Mouse (Mus musculus) heart, embryonic 10.5 days (tissue): Measurements from ENCODE around the gene Gli2. TPM values are rescaled to one million over a fixed set of nuclear protein-coding genes. Genes with fewer than 3 reads are reported as not detected.
A peak's percentile ranks its signal among the peaks of the same experiment; 100 is the strongest.

Experiments
- DNase-seq: peaks from one replicate; pipeline ENCODE4 v3.0.0-alpha.2; 2017; ENCODE audit warnings: low spot score
- H3K27ac ChIP-seq: fragments of 300-500 bp; sonication (generic); 2 replicates; pipeline ENCODE4 v1.5.1; 2016; ENCODE audit warnings: mild to moderate bottlenecking
- H3K27me3 ChIP-seq: fragments of 300-500 bp; sonication (generic); 2 replicates; pipeline ENCODE4 v1.6.1; 2016; ENCODE audit warnings: mild to moderate bottlenecking; ENCODE audit not compliant: poor library complexity, insufficient read depth, severe bottlenecking
- H3K36me3 ChIP-seq: fragments of 300-500 bp; sonication (generic); 2 replicates; pipeline ENCODE4 v1.6.1; 2016; ENCODE audit warnings: mild to moderate bottlenecking, moderate library complexity
- H3K4me1 ChIP-seq: fragments of 300-500 bp; sonication (generic); 2 replicates; pipeline ENCODE4 v1.6.1; 2016; ENCODE audit warnings: mild to moderate bottlenecking
- H3K4me3 ChIP-seq: fragments of 300-500 bp; sonication (generic); 2 replicates; pipeline ENCODE4 v1.5.1; 2016; ENCODE audit warnings: mild to moderate bottlenecking, moderate library complexity
- H3K9me3 ChIP-seq: fragments of 300-500 bp; sonication (generic); 2 replicates; pipeline ENCODE4 v1.6.1; 2016; ENCODE audit warnings: mild to moderate bottlenecking, moderate library complexity
- WGBS: fragments of 180-500 bp; shearing (Covaris S2); methylation state at CpG from one replicate; pipeline ENCODE4 v1.1.7; 2016; 5-methylcytosine and 5-hydroxymethylcytosine counted together
- polyA plus RNA-seq: library from polyadenylated mRNA; unstranded; fragments of >200 nt; fragmentation: Nextera tagmentation; extraction: Ambion mirVana; gene quantifications from 2 replicates; pipeline ENCODE4 v1.2.1, GENCODE M21; 2016

Gli2 gene
- polyA plus RNA-seq, 1 experiment from 2014 or later, result 7.5 TPM

- Histone ChIP-seq H3K27ac (no peak overlapping the region), H3K36me3 (no peaks in the 10 kb centered on the region), H3K4me1 (peaks cover 58% of the 10 kb centered on the region), H3K9me3 (no peaks in the 10 kb centered on the region), H3K27me3 (no peaks in the 10 kb centered on the region), H3K4me3 (no peak overlapping the region)
- no peak for DNase-seq
- 38% methylated on average over 7 of the region's 7 CpGs for WGBS
These were observed 72.8 kb downstream of the Gli2 start for GRCm38 (mm10) chr1:118980636-118981035.

GRCm38 (mm10) chr1:118976596-118976995 is 76.8 kb downstream of the Gli2 start:
- Histone ChIP-seq H3K27ac (no peak overlapping the region), H3K9me3 (no peaks in the 10 kb centered on the region), H3K4me3 (no peak overlapping the region), H3K27me3 (no peaks in the 10 kb centered on the region), H3K4me1 (peaks cover 27% of the 10 kb centered on the region), H3K36me3 (peaks cover 16% of the 10 kb centered on the region; the same call in 1 of the 2 replicates)
- WGBS, result 63% methylated on average over 9 of the region's 9 CpGs
- no peak for DNase-seq

DNA sequence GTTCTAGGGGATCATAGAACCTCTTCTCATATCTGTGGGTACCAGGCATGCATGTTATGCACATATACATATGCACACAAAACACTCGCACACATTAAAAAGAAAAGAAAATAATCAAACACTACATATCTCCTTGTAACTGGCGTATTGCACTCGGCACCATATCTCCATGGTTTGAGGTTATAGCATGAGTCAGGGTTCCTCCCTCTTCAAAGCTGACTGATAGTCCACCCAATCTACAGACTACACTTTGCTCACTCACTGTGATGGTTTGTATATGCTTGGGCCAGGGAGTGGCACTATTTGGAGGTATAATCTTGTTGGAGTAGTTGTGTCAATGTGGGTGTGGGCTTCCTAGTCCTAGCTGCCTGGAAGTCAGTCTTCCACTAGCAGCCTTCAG is 78.0 kb downstream of the Gli2 start:
- Histone ChIP-seq H3K4me3 (no peak overlapping the region), H3K9me3 (no peaks in the 10 kb centered on the region), H3K36me3 (peaks cover 25% of the 10 kb centered on the region), H3K4me1 (peaks cover 15% of the 10 kb centered on the region), H3K27me3 (no peaks in the 10 kb centered on the region), H3K27ac (no peak overlapping the region)
- no peak for DNase-seq
- WGBS, result 75% methylated on average over 3 of the region's 3 CpGs

GRCm38 (mm10) chr1:118970068-118970467 is 83.4 kb downstream of the Gli2 start:
- H3K27me3 ChIP-seq, result no peaks in the 10 kb centered on the region
- no peak overlapping the region for H3K4me3 ChIP-seq
- 0 out of 2 replicates have a peak, but pooled peaks cover 2% of the 10 kb centered on the region for H3K9me3 ChIP-seq
- no peak for DNase-seq
- no peak overlapping the region for H3K27ac ChIP-seq
- H3K4me1 ChIP-seq, result peaks cover 4% of the 10 kb centered on the region; the same call in 1 of the 2 replicates
- H3K36me3 ChIP-seq, result peaks cover 30% of the 10 kb centered on the region
- WGBS, result 98% methylated on average over 2 of the region's 3 CpGs

- DNase-seq, result no peak
These were observed 84.0 kb downstream of the Gli2 start for GRCm38 (mm10) chr1:118969409-118969808.

GRCm38 (mm10) chr1:118968661-118969179 is 84.7 kb downstream of the Gli2 start:
- no peak overlapping the region for H3K27ac ChIP-seq

More at GRCm38 (mm10) chr1:118969409-118969808, 84.0 kb downstream of the Gli2 start:
- Histone ChIP-seq H3K27me3 (no peaks in the 10 kb centered on the region), H3K4me3 (no peak overlapping the region), H3K9me3 (0 out of 2 replicates have a peak, but pooled peaks cover 2% of the 10 kb centered on the region), H3K27ac (no peak overlapping the region), H3K36me3 (peaks cover 35% of the 10 kb centered on the region), H3K4me1 (peaks cover 4% of the 10 kb centered on the region; the same call in 1 of the 2 replicates)
- 83% methylated on average over 11 of the region's 11 CpGs for WGBS

DNA sequence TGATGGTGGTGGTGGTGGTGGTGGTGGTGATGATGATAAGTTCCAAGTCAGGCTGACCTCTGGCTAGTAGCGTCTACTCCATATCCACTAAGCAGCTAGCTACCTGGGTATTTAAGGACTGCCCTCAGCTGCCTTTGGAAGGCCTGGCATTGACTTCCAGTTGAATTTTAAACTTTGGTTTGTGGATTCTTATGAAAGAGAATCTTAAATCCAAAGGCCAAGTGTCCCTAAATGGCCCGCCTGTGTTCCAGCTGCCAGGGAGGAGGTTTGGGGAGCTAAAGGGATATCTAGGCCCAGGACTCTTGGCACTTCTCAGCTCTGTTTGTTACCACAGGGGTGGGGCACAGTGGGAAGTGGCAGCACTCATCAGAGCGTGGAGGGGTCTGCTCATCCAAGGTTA is 85.4 kb downstream of the Gli2 start:
- Histone ChIP-seq H3K4me3 (no peak overlapping the region), H3K4me1 (peaks cover 4% of the 10 kb centered on the region; the same call in 1 of the 2 replicates), H3K27me3 (no peaks in the 10 kb centered on the region), H3K36me3 (peaks cover 29% of the 10 kb centered on the region), H3K27ac (no peak overlapping the region), H3K9me3 (0 out of 2 replicates have a peak, but pooled peaks cover 2% of the 10 kb centered on the region)
- DNase-seq, result no peak
- 84% methylated on average over 3 of the region's 3 CpGs for WGBS

More at GRCm38 (mm10) chr1:118968661-118969179, 84.7 kb downstream of the Gli2 start:
- Histone ChIP-seq H3K4me1 (peaks cover 4% of the 10 kb centered on the region; the same call in 1 of the 2 replicates), H3K4me3 (no peak overlapping the region), H3K27me3 (no peaks in the 10 kb centered on the region), H3K36me3 (peaks cover 36% of the 10 kb centered on the region), H3K9me3 (0 out of 2 replicates have a peak, but pooled peaks cover 2% of the 10 kb centered on the region)
- WGBS, result 63% methylated on average over 5 of the region's 5 CpGs
- no peak for DNase-seq

DNA sequence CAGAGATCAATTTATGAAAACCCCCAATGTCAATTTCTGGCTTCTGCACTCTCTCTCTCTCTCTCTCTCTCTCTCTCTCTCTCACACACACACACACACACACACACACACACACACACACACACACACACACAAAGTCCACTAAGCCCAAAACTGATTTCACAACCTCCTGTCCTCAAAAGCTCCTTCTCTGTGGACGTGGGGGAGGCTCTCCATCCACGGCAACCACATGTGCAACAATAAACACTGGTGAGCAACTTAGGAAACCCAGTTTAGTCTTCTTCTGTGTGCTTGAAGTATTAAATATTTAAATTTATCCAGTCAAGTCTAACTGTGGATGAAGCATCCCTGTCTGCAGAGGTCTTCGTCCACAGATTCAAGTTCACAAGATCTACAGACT is 86.1 kb downstream of the Gli2 start:
- H3K27me3 ChIP-seq, result no peaks in the 10 kb centered on the region
- H3K4me3 ChIP-seq, result no peak overlapping the region
- H3K9me3 ChIP-seq, result 0 out of 2 replicates have a peak, but pooled peaks cover 2% of the 10 kb centered on the region
- H3K4me1 ChIP-seq, result peaks cover 4% of the 10 kb centered on the region; the same call in 1 of the 2 replicates
- H3K36me3 ChIP-seq, result peaks cover 25% of the 10 kb centered on the region
- 78% methylated on average over 3 of the region's 3 CpGs for WGBS
- no peak overlapping the region for H3K27ac ChIP-seq
- no peak for DNase-seq

DNA sequence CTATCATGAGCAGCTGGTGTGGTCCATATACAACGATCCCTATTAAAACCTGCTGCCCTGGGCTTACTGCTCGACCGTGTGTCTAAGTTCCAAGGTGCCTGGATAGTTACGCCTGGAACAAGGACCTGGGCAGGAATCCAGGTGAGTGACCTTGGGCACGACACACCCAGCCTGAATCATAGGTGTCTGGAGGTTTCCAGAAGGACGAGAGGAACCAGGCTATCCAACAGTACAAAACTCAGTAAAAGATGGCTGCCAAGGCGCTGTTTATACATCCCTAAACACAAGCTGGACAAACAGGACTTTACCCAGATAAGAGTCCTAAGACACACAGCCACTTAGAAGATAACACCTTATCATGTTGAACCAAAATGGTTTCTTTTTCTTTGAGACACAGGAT is 94.8 kb downstream of the Gli2 start:
- no peak overlapping the region for H3K27ac ChIP-seq

DNA sequence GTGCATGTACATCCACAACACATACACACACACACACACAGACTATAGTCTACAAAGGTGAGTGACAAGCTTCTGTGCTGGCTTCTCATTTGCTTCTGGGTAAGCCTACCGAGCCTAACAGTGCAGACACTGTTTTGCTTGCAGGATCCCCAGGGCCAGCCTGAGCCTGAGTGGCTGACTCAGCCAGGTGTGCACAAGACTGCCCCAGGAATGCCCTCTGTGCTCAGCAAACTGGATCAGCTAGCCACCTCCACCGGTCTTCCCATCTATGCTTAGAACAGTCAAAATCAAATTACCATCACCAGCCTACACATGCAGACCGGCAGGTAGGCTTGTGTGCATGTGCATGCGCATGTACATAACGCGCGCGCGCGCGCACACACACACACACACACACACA is 97.6 kb downstream of the Gli2 start:
- no peak overlapping the region for H3K27ac ChIP-seq
- H3K27me3 ChIP-seq, result no peaks in the 10 kb centered on the region
- no peaks in the 10 kb centered on the region for H3K36me3 ChIP-seq
- no peaks in the 10 kb centered on the region for H3K9me3 ChIP-seq
- H3K4me3 ChIP-seq, result no peak overlapping the region
- peaks cover 25% of the 10 kb centered on the region for H3K4me1 ChIP-seq
- WGBS, result 93% methylated on average over 11 of the region's 11 CpGs
- no peak for DNase-seq

More for the DNA sequence above, 94.8 kb downstream of the Gli2 start:
- DNase-seq, result no peak
- no peaks in the 10 kb centered on the region for H3K36me3 ChIP-seq
- H3K4me1 ChIP-seq, result peaks cover 25% of the 10 kb centered on the region
- 81% methylated on average over 7 of the region's 7 CpGs for WGBS
- no peaks in the 10 kb centered on the region for H3K9me3 ChIP-seq
- no peaks in the 10 kb centered on the region for H3K27me3 ChIP-seq
- no peak overlapping the region for H3K4me3 ChIP-seq

DNA sequence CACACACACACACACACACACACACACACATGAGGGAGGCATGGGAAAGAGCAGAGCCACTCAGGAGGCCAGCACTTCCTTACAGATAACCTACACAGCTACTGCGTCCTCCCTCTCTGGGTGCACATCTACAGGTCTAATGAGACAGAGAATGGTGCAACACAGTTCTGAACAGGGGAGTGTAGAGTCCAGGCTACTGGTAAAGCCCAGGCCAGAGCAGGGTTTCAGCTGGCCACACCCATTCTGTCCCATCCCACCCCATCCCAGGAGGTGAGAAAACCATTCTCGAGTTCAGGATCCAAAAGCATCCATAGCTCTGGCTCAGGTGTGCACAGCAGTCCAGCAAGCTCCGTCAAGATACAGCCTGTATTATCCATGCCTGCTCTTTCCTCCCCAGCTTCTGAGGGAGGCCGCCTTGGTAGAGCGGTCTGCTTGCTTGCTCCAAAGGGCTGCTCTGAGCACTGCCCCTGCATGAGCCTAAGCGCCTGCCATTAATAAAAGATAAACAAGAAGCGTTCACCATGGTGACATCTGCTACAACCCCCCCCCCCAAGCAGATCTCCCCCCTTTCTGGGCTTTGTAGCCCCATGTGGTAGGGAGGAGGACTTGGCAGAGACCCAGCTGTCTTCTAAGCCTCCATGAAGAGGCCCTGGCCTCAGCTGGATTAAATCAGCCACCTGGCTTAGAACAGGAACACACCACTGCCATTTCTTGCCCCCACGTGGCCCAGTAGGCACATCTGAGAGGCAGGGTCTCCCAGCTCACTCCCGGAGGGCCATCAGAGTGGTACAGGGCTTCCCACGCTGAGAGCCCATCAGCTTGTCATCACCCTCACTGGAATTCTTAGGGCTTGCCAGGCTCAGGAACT is 98.8 kb downstream of the Gli2 start:
- Histone ChIP-seq H3K4me3 (no peak overlapping the region), H3K4me1 (peaks cover 25% of the 10 kb centered on the region), H3K27me3 (no peaks in the 10 kb centered on the region), H3K27ac (0 out of 2 replicates have a peak overlapping the region, but pooled peaks have one; percentile 47), H3K36me3 (peaks cover 3% of the 10 kb centered on the region; the same call in 1 of the 2 replicates), H3K9me3 (no peaks in the 10 kb centered on the region)
- DNase-seq, result peak; percentile 82
- 51% methylated on average over 10 of the region's 10 CpGs for WGBS

DNA sequence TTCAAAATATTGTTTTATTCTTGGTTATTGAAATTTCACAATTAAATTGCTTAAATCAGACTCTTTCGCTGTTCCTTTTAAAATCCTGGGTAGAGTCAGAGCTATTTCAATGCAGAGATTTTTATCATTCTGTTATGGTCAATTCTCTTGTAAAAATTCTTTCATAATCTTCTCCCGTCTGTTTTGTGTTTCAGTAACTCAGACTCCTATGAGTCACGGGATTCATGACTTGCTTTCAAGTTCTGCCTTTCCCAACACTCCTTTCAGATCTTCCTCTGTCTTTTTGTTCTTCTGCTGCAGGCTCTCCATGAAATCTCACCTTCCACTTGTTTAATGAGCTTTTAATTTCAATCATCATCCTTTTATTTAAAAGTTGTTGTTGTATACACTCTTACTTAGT is 100.4 kb downstream of the Gli2 start:
- Histone ChIP-seq H3K4me1 (peaks cover 21% of the 10 kb centered on the region), H3K27ac (no peak overlapping the region), H3K27me3 (no peaks in the 10 kb centered on the region), H3K4me3 (no peak overlapping the region), H3K9me3 (no peaks in the 10 kb centered on the region), H3K36me3 (peaks cover 3% of the 10 kb centered on the region; the same call in 1 of the 2 replicates)
- WGBS, result 73% methylated on average over 3 of the region's 3 CpGs
- no peak for DNase-seq

GRCm38 (mm10) chr1:118952318-118952717 is 101.1 kb downstream of the Gli2 start:
- WGBS, result 75% methylated on average over 5 of the region's 5 CpGs
- Histone ChIP-seq H3K4me3 (no peak overlapping the region), H3K4me1 (peaks cover 21% of the 10 kb centered on the region), H3K27ac (no peak overlapping the region), H3K27me3 (no peaks in the 10 kb centered on the region), H3K36me3 (peaks cover 3% of the 10 kb centered on the region; the same call in 1 of the 2 replicates), H3K9me3 (no peaks in the 10 kb centered on the region)
- DNase-seq, result no peak
